Mouse (Mus musculus) heart, adult 2 months (tissue): ENCODE results near the gene Gm10577. TPM values are rescaled to one million over a fixed set of nuclear protein-coding genes. Genes with fewer than 3 reads are reported as not detected.

ENCODE experiments used
- DNase-seq, 2 experiments: peaks; one replicate each; pipeline ENCODE4 v3.0.0; 2021
- H3K27ac ChIP-seq: fragments of 200-600 bp; 2 replicates; pipeline ENCODE4 v1.8.1; 2022
- H3K27me3 ChIP-seq: fragments of 200-500 bp; 2 replicates; pipeline ENCODE4 v1.6.1; 2012; ENCODE audit warnings: mild to moderate bottlenecking, low read length, inconsistent platforms, mixed read lengths; ENCODE audit not compliant: control insufficient read depth, insufficient read depth
- H3K36me3 ChIP-seq: fragments of 200-500 bp; 2 replicates; pipeline ENCODE4 v1.6.1; 2012; ENCODE audit warnings: low read length, inconsistent platforms; ENCODE audit not compliant: control insufficient read depth, insufficient read depth
- H3K4me1 ChIP-seq: fragments of 200-500 bp; 2 replicates; pipeline ENCODE4 v1.6.1; 2011; ENCODE audit warnings: low read length; ENCODE audit not compliant: control insufficient read depth, insufficient read depth
- H3K4me3 ChIP-seq: fragments of 200-600 bp; 2 replicates; pipeline ENCODE4 v1.8.1; 2022
- H3K79me2 ChIP-seq: fragments of 200-500 bp; replicated peaks from 2 replicates; pipeline ENCODE4 v1.6.1; 2012; ENCODE audit warnings: mild to moderate bottlenecking, inconsistent platforms, low read length, moderate library complexity, mixed read lengths; ENCODE audit not compliant: control insufficient read depth, insufficient read depth
- H3K9ac ChIP-seq: fragments of 200-500 bp; 2 replicates; pipeline ENCODE4 v1.6.1; 2012; ENCODE audit warnings: low read depth, mild to moderate bottlenecking, control low read depth, inconsistent platforms, low read length, mixed read lengths
- CTCF ChIP-seq: fragments of 200-600 bp; IDR thresholded peaks from 2 replicates; pipeline ENCODE4 v1.8.1; 2022; ENCODE audit warnings: antibody characterized with exemption, mild to moderate bottlenecking, moderate library complexity
- EP300 ChIP-seq: fragments of 200-500 bp; IDR thresholded peaks from 2 replicates; pipeline ENCODE4 v1.6.1; 2011; ENCODE audit warnings: low read depth, low read length, control low read depth; ENCODE audit not compliant: insufficient read depth
- POLR2A ChIP-seq: fragments of 200-500 bp; IDR thresholded peaks from 2 replicates; pipeline ENCODE4 v1.6.1; 2011; ENCODE audit warnings: mild to moderate bottlenecking, low read depth, low read length, control low read depth; ENCODE audit not compliant: insufficient read depth
- WGBS: fragments of 180-500 bp; shearing (Covaris S2); methylation state at CpG from one replicate; pipeline ENCODE4 v1.1.7; 2018; 5-methylcytosine and 5-hydroxymethylcytosine counted together
- intact Hi-C: fragments of 180-260 bp; cut with DNase I; formaldehyde crosslinking; loops from one replicate; pipeline ENCODE4 v1.15.1; 2025
- polyA plus RNA-seq: library from polyadenylated mRNA; depleted of rRNA; stranded (reverse); fragments of >200 nt; gene quantifications from 2 replicates; pipeline ENCODE4 v1.2.3, GENCODE M21; 2012; rRNA removed
- total RNA-seq, 2 experiments: library from RNA; stranded (reverse); gene quantifications; 2 replicates each; pipeline ENCODE4 v1.2.3; 2021

Gene Gm10577
- total and polyA plus RNA-seq, 3 experiments, result not detected

DNA sequence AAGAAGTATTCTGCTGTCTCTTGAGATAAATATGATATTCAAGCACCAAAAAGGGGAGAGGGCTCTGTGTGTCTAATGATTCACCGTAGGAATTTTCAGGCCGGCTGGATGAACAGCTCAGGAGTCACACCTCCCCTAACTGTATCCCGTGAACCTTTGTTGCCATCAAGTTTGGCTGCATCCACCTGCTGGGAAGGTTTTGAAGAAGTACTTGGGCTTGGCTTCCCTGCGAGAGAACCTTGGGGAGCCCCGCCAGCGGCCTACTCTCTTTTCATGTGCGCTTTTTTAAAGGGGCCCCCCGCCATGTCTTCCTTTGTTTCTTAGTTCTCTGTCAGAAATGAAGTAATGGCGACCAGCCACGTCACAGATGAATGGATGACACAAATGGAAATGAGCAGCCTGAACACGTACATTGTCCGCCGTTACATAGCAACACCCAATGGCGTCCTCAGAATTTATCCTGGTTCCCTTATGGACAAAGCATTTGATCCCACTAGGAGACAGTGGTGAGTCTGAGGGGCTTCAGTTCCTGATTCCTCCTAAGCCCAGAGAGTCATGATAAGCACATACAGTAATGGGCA is 46.0 kb downstream of the Gm10577 start:
- no peak overlapping the region for H3K27ac ChIP-seq
- WGBS, result 94% methylated on average over 14 of the region's 14 CpGs
- TF ChIP-seq EP300, result no peak
- TF ChIP-seq POLR2A, result no peak
- no peak for TF ChIP-seq CTCF
- H3K4me1 ChIP-seq, result no peaks in the 10 kb centered on the region
- H3K27me3 ChIP-seq, result no peaks in the 10 kb centered on the region
- intact Hi-C loops, result no loop called here
- no peaks in the 10 kb centered on the region for H3K79me2 ChIP-seq
- DNase-seq, result no peak
- no peak overlapping the region for H3K4me3 ChIP-seq
- H3K36me3 ChIP-seq, result no peaks in the 10 kb centered on the region
- no peak overlapping the region for H3K9ac ChIP-seq

GRCm38 (mm10) chr4:100973641-100974454 is 46.6 kb downstream of the Gm10577 start:
- no peaks in the 10 kb centered on the region for H3K36me3 ChIP-seq
- intact Hi-C loops, result no loop called here

More at GRCm38 (mm10) chr4:100973641-100974454, 46.6 kb downstream of the Gm10577 start:
- H3K79me2 ChIP-seq, result no peaks in the 10 kb centered on the region
- H3K4me3 ChIP-seq, result no peak overlapping the region
- 94% methylated on average over 16 of the region's 16 CpGs for WGBS
- DNase-seq, result no peak
- H3K9ac ChIP-seq, result no peak overlapping the region
- no peaks in the 10 kb centered on the region for H3K27me3 ChIP-seq
- no peak overlapping the region for H3K27ac ChIP-seq
- TF ChIP-seq EP300 (no peak), CTCF (no peak), POLR2A (no peak)
- no peaks in the 10 kb centered on the region for H3K4me1 ChIP-seq

Other genes with a start within 250 kb of the Gm10577 start
- 1 to 10 TPM; 2.0 to 3.5 TPM for gene Cachd1, start 244.0 kb downstream of the Gm10577 start, total RNA-seq
- 5.1 and 6.1 TPM in 2 replicates for gene Cachd1, start 244.0 kb downstream of the Gm10577 start, polyA plus RNA-seq
- 1 to 10 TPM; 2.2 to 3.0 TPM for gene Raver2, start 48.3 kb upstream of the Gm10577 start, total RNA-seq
- 2.0 and 2.7 TPM in 2 replicates for gene Raver2, start 48.3 kb upstream of the Gm10577 start, polyA plus RNA-seq
- 10 to 100 TPM; 86.7 to 95.4 TPM for gene Jak1, start 244.6 kb upstream of the Gm10577 start, total RNA-seq
- 30.9 and 53.7 TPM in 2 replicates for gene Jak1, start 244.6 kb upstream of the Gm10577 start, polyA plus RNA-seq